Mouse (Mus musculus) liver, embryonic 14.5 days (tissue): ENCODE measurements around the gene Tmem120b. TPM values are rescaled to one million over a fixed set of nuclear protein-coding genes. Genes with fewer than 3 reads are reported as not detected.

Source experiments
- ATAC-seq: fragments of 200-750 bp; cut with Nextera tagmentation; 2 replicates; pipeline ENCODE4 v1.8.0; 2017; ENCODE audit warnings: moderate number of reproducible peaks, mild to moderate bottlenecking, moderate library complexity; ENCODE audit not compliant: insufficient read depth
- DNase-seq, 3 experiments: peaks; one replicate each; pipeline ENCODE4 v3.0.0-alpha.2; 2012 to 2013; ENCODE audit warnings: low read depth in 3 of 3, low spot score in 3 of 3
- H3K27ac ChIP-seq: fragments of 300-500 bp; sonication (generic); 2 replicates; pipeline ENCODE4 v1.5.1; 2014; ENCODE audit warnings: moderate library complexity, mild to moderate bottlenecking, control low read depth, inconsistent platforms
- H3K27me3 ChIP-seq: fragments of 300-500 bp; sonication (generic); 2 replicates; pipeline ENCODE4 v1.6.1; 2014; ENCODE audit warnings: mild to moderate bottlenecking, low read length, moderate library complexity; ENCODE audit not compliant: control insufficient read depth, insufficient read depth
- H3K36me3 ChIP-seq: fragments of 300-500 bp; sonication (generic); replicated peaks from 2 replicates; pipeline ENCODE4 v1.6.1; 2014; ENCODE audit warnings: low read depth; ENCODE audit not compliant: control insufficient read depth, insufficient read depth
- H3K4me1 ChIP-seq, 2 experiments: fragments of 200-500 bp in 1 of 2; fragments of 300-500 bp in 1 of 2; sonication (generic) in 1 of 2; replicated peaks; 2 replicates each; pipeline ENCODE4 v1.6.1; 2012 to 2014; ENCODE audit warnings: antibody characterized with exemption in 1 of 2, inconsistent platforms in 1 of 2, low read length in 1 of 2; ENCODE audit not compliant: control insufficient read depth in 2 of 2, insufficient read depth in 2 of 2
- H3K4me2 ChIP-seq: fragments of 300-500 bp; sonication (generic); 2 replicates; pipeline ENCODE4 v1.6.1; 2014; ENCODE audit warnings: low read depth, mild to moderate bottlenecking, control low read depth, moderate library complexity
- H3K4me3 ChIP-seq, 2 experiments: fragments of 200-500 bp in 1 of 2; fragments of 300-500 bp in 1 of 2; sonication (generic) in 1 of 2; 2 replicates each; pipeline ENCODE4 v1.5.1; 2012 to 2014; ENCODE audit warnings: low read depth in 2 of 2, low read length in 2 of 2, mild to moderate bottlenecking in 2 of 2, control low read depth in 1 of 2, inconsistent platforms in 1 of 2, moderate library complexity in 1 of 2; ENCODE audit not compliant: insufficient read depth in 1 of 2
- H3K9ac ChIP-seq: fragments of 300-500 bp; sonication (generic); replicated peaks from 2 replicates; pipeline ENCODE4 v1.6.1; 2014; ENCODE audit warnings: mild to moderate bottlenecking, control low read depth, moderate library complexity
- H3K9me3 ChIP-seq: fragments of 300-500 bp; sonication (generic); 2 replicates; pipeline ENCODE4 v1.6.1; 2016; ENCODE audit warnings: low read length, mixed read lengths; ENCODE audit not compliant: control insufficient read depth
- CTCF ChIP-seq: IDR thresholded peaks from 2 replicates; pipeline ENCODE4 v1.5.1; 2016; ENCODE audit warnings: antibody characterized with exemption, low read depth, control low read depth
- EP300 ChIP-seq: IDR thresholded peaks from 2 replicates; pipeline ENCODE4 v1.6.1; 2016; ENCODE audit warnings: antibody characterized with exemption, low read depth
- WGBS: fragments of 180-500 bp; shearing (Covaris S2); extraction: QIAGEN DNeasy Blood & Tissue Kit; methylation state at CpG from one replicate; pipeline ENCODE4 v1.1.7; 2014; ENCODE audit not compliant: insufficient replicate concordance; 5-methylcytosine and 5-hydroxymethylcytosine counted together
- polyA plus RNA-seq, 2 experiments: library from polyadenylated mRNA; depleted of rRNA in 1 of 2; stranded (reverse) in 1 of 2; unstranded in 1 of 2; fragments of >200 nt; fragmentation: Nextera tagmentation in 1 of 2; extraction: Ambion mirVana in 1 of 2; gene quantifications; 2 replicates each; pipeline versions ENCODE4 v1.2.1 to v1.2.3; 2012 to 2014

The Tmem120b gene
- polyA plus RNA-seq, 2 experiments = 18.1 to 19.0 TPM

DNA sequence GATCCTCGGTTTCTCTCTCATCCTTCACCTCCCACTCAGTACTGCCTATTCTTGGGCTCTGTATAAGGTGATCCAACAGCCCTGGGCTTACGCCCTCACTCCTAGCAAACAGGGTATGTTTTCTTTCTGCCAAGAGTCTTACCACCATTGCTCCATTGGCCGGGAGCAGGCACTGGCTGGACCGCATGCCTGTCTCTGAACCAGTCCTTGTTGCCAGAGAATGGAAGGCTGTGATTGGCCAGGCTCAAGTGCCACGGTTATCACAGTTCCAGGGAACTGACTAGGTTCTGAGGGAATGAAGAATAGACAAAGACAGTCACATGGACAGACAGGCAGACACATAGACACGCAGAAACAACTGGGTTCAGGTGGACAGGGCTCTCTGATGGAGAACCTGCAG is 36.6 kb downstream of the Tmem120b start:
- TF ChIP-seq CTCF (no peak), EP300 (no peak)
- ATAC-seq = no peak
- 83% methylated on average over 6 of the region's 6 CpGs for whole genome bisulfite sequencing

DNA sequence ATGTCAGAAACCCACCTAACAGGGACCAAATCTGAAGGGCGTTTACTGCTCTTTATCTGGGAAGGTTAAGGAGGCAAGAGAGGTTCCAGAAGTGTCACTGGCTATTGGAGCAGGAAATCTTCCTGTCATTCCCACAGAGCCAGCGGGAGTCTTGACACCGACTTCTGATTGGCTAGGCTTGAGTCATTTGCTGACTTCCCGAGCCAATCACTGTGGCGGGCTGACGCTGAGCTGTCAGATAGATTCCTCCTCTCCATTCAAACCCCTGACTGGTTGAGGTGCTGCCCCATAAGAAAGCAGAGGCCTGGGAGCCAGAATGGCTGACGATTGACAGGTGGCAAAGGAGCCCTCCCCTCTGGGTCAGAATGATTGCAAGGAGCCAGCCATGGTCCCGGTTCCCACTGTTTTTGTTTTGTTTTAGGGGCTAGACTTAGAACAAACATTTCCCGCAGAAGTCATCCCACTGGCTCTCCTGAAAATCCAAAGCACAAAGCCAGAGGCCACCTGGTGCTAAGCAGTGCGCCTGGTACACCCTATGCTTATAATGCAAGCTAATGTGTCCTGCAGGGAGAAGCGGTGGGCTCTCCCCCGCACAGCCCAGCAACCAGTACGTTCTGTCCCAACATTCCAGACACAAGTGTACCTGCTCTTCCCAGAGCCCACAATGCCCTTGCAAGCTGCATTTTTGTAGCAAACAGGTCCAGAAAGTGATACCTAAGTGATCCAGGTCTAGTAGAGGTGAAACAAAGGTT is 41.4 kb downstream of the Tmem120b start:
- ATAC-seq = 0 out of 2 replicates have a peak, but pooled peaks have one; percentile 11
- no peaks in the 10 kb centered on the region for H3K9me3 ChIP-seq
- TF ChIP-seq CTCF (no peak), EP300 (no peak)
- H3K27ac ChIP-seq = no peak overlapping the region
- H3K4me1 ChIP-seq = 0 out of 4 replicates have a peak, but pooled peaks cover 0 to 1% of the 10 kb centered on the region in 2 experiments
- no peak overlapping the region for H3K9ac ChIP-seq
- H3K36me3 ChIP-seq = peaks cover under 1% of the 10 kb centered on the region
- no peaks in the 10 kb centered on the region for H3K27me3 ChIP-seq
- 66% methylated on average over 13 of the region's 13 CpGs for WGBS
- no peak for DNase-seq
- no peak overlapping the region for H3K4me3 ChIP-seq
- H3K4me2 ChIP-seq = no peak overlapping the region

More for the DNA sequence above, 36.6 kb downstream of the Tmem120b start:
- H3K9me3 ChIP-seq = no peaks in the 10 kb centered on the region
- no peak overlapping the region for H3K9ac ChIP-seq
- no peak for DNase-seq
- H3K36me3 ChIP-seq = peaks cover 26% of the 10 kb centered on the region
- H3K4me1 ChIP-seq = peaks cover 0 to 4% of the 10 kb centered on the region in 2 experiments; a peak in 2 of 4 replicates
- no peak overlapping the region for H3K4me2 ChIP-seq
- no peaks in the 10 kb centered on the region for H3K27me3 ChIP-seq
- no peak overlapping the region for H3K4me3 ChIP-seq
- no peak overlapping the region for H3K27ac ChIP-seq

DNA sequence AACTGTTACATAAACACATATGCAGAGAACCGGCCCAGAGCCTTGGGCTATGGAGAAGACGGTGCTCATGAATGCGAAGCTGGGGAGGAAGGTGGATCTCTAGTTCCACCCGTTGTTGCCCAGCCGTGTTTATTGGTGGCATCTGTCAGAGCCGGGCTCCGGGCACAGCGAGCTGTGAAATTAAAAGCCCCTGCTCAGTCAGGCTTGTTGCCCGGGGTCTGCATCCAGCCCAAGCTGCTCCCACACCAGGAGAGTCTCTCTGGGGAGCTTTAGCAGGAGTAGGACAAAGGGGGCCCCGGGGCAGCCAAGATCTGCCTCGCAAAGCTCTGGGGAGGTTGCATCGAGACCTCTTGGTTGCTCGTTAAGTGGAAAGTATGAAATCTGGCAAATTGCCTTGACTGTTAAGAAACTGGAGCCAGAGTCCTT is 42.1 kb downstream of the Tmem120b start:
- H3K27me3 ChIP-seq = no peaks in the 10 kb centered on the region
- DNase-seq (no peak), ATAC-seq (no peak)
- no peak overlapping the region for H3K9ac ChIP-seq
- no peak overlapping the region for H3K4me2 ChIP-seq
- no peaks in the 10 kb centered on the region for H3K9me3 ChIP-seq
- H3K4me3 ChIP-seq = no peak overlapping the region
- H3K4me1 ChIP-seq = 0 out of 4 replicates have a peak, but pooled peaks cover 0 to 1% of the 10 kb centered on the region in 2 experiments
- no peaks in the 10 kb centered on the region; the same call in none of the 2 replicates for H3K36me3 ChIP-seq
- WGBS = 90% methylated on average over 13 of the region's 13 CpGs
- H3K27ac ChIP-seq = no peak overlapping the region
- no peak for TF ChIP-seq CTCF
- TF ChIP-seq EP300 = no peak

DNA sequence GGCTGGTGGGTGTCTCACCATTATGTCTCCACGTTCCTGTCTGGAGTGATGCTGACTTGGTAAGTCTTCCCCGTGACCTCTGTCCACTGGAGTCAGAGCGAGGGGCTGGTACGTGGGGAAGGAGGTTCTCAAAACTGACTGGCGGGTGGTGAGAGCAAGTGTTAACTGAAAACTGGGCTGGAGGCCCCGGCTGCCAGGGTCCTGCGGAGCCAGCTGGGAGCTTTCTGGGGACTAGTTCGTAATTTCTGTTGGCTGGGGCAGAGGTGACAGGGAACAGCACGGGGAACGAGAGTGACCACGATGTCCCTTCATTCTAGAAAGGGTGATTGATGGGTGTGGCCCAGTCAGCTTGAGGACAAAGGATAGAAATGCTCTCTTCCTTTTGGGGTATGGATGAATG is 45.9 kb downstream of the Tmem120b start:
- no peak for ATAC-seq
- Histone ChIP-seq H3K27ac (no peak overlapping the region), H3K4me3 (no peak overlapping the region), H3K4me2 (no peak overlapping the region), H3K9me3 (no peaks in the 10 kb centered on the region), H3K9ac (no peak overlapping the region), H3K36me3 (peaks cover 7% of the 10 kb centered on the region), H3K27me3 (no peaks in the 10 kb centered on the region), H3K4me1 (0 out of 4 replicates have a peak, but pooled peaks cover 0 to 1% of the 10 kb centered on the region in 2 experiments)
- 74% methylated on average over 11 of the region's 11 CpGs for WGBS
- TF ChIP-seq EP300 (no peak), CTCF (no peak)
- DNase-seq = no peak

GRCm38 (mm10) chr5:123114924-123115323 is 46.7 kb downstream of the Tmem120b start:
- no peaks in the 10 kb centered on the region for H3K9me3 ChIP-seq
- H3K4me2 ChIP-seq = no peak overlapping the region
- H3K27me3 ChIP-seq = no peaks in the 10 kb centered on the region
- peaks cover 7% of the 10 kb centered on the region for H3K36me3 ChIP-seq
- ATAC-seq (no peak), DNase-seq (no peak)
- H3K4me3 ChIP-seq = no peak overlapping the region
- H3K9ac ChIP-seq = no peak overlapping the region
- 52% methylated on average over 7 of the region's 7 CpGs for whole genome bisulfite sequencing
- no peak overlapping the region for H3K27ac ChIP-seq
- TF ChIP-seq EP300 (no peak), CTCF (peak; percentile 62)
- H3K4me1 ChIP-seq = no peaks in the 10 kb centered on the region
